Mouse (Mus musculus): ENCODE data around the gene Cdc14b. TPM values are rescaled to one million over a fixed set of nuclear protein-coding genes. Genes with fewer than 3 reads are reported as not detected.

The Cdc14b gene
- 18.8 TPM for total RNA-seq (2023)

GRCm38 (mm10) chr13:64274879-64275753 is at the start of gene Cdc14b:
Cdc14b (minus strand) TSS chr13:64275290.

GRCm38 (mm10) chr13:64312024-64312915 is 37.2 kb upstream of the Cdc14b start, which contains the start of gene Aaed1:
Aaed1 (minus strand) TSS chr13:64312710.

GRCm38 (mm10) chr13:64161548-64161915 is 113.6 kb downstream of the Cdc14b start, which contains the start of gene Habp4:
Habp4 (plus strand) TSS chr13:64161824.

GRCm38 (mm10) chr13:64153083-64153682 is 121.9 kb downstream of the Cdc14b start, which contains the start of gene Zfp367:
Zfp367 (minus strand) TSS chr13:64153202.

Other genes with a start within 250 kb of the Cdc14b start
- not detected for gene Hsd17b3, start 186.1 kb downstream of the Cdc14b start, total RNA-seq (2023)
- gene Slc35d2, start 145.9 kb downstream of the Cdc14b start, total RNA-seq (2023): 14.9 TPM
- gene Zfp367, start 122.1 kb downstream of the Cdc14b start, total RNA-seq (2023): 6.6 TPM
- 13.9 TPM for gene Habp4, start 113.5 kb downstream of the Cdc14b start, total RNA-seq (2023)
- gene Aaed1, start 37.4 kb upstream of the Cdc14b start, total RNA-seq (2023): 46.8 TPM
- gene Ctsl, start 95.6 kb upstream of the Cdc14b start, total RNA-seq (2023): 30.1 TPM
- gene Cdk20, start 157.0 kb upstream of the Cdc14b start, total RNA-seq (2023): 4.1 TPM
- gene Fam240b, start 222.5 kb upstream of the Cdc14b start, total RNA-seq (2023): not detected